Mouse (Mus musculus) erythroblast, embryonic 14.5 days (primary cell): Measurements from ENCODE around the gene Kdelr3. TPM values are rescaled to one million over a fixed set of nuclear protein-coding genes. Genes with fewer than 3 reads are reported as not detected.
A peak's percentile ranks its signal among the peaks of the same experiment; 100 is the strongest.

Source experiments
- H3K27me3 ChIP-seq: 2 replicates; pipeline ENCODE4 v1.6.1; 2012; ENCODE audit warnings: inconsistent platforms; ENCODE audit not compliant: control insufficient read depth
- H3K36me3 ChIP-seq: 2 replicates; pipeline ENCODE4 v1.6.1; 2012; ENCODE audit warnings: mild to moderate bottlenecking, inconsistent platforms; ENCODE audit not compliant: control insufficient read depth
- H3K4me1 ChIP-seq: 2 replicates; pipeline ENCODE4 v1.6.1; 2012; ENCODE audit warnings: inconsistent platforms; ENCODE audit not compliant: control insufficient read depth
- H3K4me3 ChIP-seq: replicated peaks from 2 replicates; pipeline ENCODE3; 2012; ENCODE audit warnings: moderate library complexity, mild to moderate bottlenecking, inconsistent platforms
- H3K9me3 ChIP-seq: 2 replicates; pipeline ENCODE4 v1.6.1; 2012; ENCODE audit warnings: low read length, inconsistent platforms, mixed read lengths; ENCODE audit not compliant: control insufficient read depth
- GATA1 ChIP-seq: IDR thresholded peaks from 2 replicates; pipeline ENCODE4 v1.6.1; 2012; ENCODE audit warnings: low read length, inconsistent platforms, mixed read lengths
- TAL1 ChIP-seq: IDR thresholded peaks from 3 replicates; pipeline ENCODE4 v1.6.1; 2012; ENCODE audit warnings: low read length, inconsistent platforms, mixed read lengths
- polyA plus RNA-seq: library from polyadenylated mRNA; stranded (reverse); fragments of >175 nt; gene quantifications from 2 replicates; pipeline ENCODE4 v1.2.3, GENCODE M21; 2012

Kdelr3 gene
- polyA plus RNA-seq, result not detected in 2 replicates

DNA sequence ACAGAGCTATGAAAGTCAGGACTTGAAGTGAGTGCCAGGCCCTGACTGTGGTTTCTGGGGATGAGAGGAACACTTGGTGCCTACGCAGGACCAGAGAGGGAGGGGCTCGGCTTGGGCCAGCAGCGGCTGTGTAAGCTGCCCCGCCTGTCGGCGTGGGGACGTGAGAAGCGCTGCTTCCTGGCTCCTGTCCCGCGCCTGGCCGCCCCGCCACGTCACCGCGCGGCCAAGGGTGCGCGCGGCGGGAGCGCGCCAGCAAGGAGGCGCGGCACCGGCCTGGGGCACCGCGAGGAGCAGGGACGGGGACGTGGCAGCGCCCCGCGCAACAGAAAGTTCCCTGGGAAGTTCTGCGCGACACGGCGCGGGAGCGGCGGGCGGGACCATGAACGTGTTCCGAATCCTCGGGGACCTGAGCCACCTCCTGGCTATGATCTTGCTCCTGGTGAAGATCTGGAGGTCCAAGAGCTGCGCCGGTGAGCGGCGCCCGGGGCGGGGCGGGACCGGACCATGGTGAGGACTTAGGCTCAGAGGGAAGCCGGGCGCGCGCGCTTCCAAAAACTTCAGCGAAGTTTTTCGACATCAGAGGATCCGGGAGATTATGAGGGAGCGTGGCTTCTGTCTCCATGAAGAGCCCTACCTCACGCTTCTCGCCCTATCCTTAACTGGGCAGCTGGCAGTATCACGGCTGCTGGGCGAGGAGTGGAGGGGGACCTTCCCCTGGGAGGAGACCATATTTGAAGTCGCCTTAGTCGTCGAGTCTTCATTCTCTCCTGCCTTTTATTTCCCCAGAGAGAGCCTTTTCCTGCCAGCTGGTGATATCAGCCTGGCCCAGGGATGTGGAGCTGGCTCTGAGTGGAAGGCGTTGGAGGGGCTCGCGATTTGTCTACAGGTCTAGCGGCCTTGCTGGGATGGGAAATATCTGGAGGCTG is at the start of gene Kdelr3:
Gene Kdelr3 (plus strand): TSS at position 241 of the 926 bp plus-strand sequence.
- H3K9me3 ChIP-seq, result peaks cover 16% of the 10 kb centered on the region; the same call in 1 of the 2 replicates
- no peaks in the 10 kb centered on the region for H3K36me3 ChIP-seq
- TF ChIP-seq GATA1 (no peak), TAL1 (no peak)
- H3K4me3 ChIP-seq, result peak within 1 kb of the TSS; percentile 41
- H3K27me3 ChIP-seq, result peaks cover 74% of the 10 kb centered on the region
- peaks cover 21% of the 10 kb centered on the region for H3K4me1 ChIP-seq

DNA sequence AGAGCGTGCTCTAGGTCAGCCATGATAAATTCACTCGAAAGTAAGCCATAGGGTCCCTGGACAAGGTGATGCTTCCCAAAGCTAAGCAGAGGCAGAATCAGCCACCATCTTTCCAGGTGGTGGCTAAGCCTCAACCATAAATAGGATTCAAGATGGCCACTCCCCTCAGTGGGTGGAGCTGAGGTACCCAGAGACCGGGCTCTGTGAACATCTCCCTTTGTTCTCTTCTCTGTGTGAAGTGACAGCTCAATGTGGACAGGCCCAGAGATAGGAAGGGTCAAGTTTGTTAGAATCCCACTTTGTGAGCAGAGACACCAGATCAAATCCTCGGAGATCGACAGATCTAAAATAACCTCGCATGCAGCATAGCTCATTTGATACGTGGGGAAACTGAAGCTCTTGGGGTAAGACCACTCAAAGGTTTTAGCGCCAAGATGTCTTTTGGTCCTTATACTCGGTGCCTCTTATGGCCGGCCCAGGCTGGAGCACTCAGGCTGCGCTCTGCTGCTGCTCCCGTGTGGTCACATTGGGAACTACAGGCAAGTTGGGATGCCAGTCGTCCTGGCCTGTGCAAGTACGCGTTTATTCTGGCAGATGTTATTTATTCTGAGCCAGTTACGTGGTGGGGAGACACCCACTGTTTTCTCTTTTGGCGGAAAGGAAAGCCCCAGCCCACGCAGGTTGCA is 49.5 kb upstream of the Kdelr3 start:
- H3K27me3 ChIP-seq, result peaks cover 15% of the 10 kb centered on the region
- H3K4me1 ChIP-seq, result no peaks in the 10 kb centered on the region; the same call in 1 of the 2 replicates
- H3K9me3 ChIP-seq, result no peaks in the 10 kb centered on the region
- no peak for TF ChIP-seq TAL1
- no peak for TF ChIP-seq GATA1
- no peaks in the 10 kb centered on the region for H3K36me3 ChIP-seq
- no peak overlapping the region for H3K4me3 ChIP-seq

DNA sequence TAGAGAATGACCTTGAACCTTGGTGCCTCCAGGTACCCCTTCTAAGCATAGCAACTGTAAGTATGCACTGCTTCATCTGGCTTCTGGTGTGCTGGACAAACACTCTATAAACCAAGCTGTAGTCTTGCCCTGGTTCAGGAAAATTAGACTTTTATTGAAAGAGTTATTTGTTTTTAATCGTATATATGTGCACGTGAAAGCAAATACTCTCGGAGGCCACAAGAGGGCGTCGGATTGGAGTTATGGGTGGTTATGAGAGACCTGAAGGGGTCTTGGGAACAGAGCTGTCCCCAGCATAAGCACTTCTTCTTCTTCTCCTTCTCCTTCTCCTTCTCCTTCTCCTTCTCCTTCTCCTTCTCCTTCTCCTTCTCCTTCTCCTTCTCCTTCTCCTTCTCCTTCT is 46.6 kb upstream of the Kdelr3 start:
- Histone ChIP-seq H3K9me3 (no peaks in the 10 kb centered on the region), H3K27me3 (no peaks in the 10 kb centered on the region), H3K36me3 (no peaks in the 10 kb centered on the region), H3K4me1 (no peaks in the 10 kb centered on the region; the same call in 1 of the 2 replicates), H3K4me3 (no peak overlapping the region)
- TF ChIP-seq GATA1 (no peak), TAL1 (no peak)

DNA sequence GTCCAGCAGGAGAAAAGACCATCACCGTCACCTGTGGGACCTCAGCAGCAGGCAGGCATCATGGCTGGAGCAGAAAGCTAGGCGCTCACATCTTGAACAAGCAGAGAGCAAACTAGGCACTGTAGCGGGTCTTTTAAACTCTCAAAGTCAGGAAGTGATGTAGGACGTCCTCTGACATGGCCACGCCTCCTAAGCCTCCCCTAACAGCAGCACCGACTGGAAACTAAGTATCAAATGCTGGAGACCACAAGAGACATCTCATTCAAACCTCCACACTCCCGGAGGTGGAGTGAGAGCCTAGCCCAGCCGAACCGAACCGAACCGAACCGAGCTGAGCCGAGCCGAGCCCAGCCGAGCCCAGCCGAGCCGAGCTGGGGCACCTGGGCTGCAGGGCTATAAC is 45.6 kb upstream of the Kdelr3 start:
- no peaks in the 10 kb centered on the region for H3K36me3 ChIP-seq
- H3K4me3 ChIP-seq, result no peak overlapping the region
- H3K4me1 ChIP-seq, result no peaks in the 10 kb centered on the region; the same call in 1 of the 2 replicates
- no peak for TF ChIP-seq TAL1
- no peak for TF ChIP-seq GATA1
- no peaks in the 10 kb centered on the region; the same call in 1 of the 2 replicates for H3K27me3 ChIP-seq
- no peaks in the 10 kb centered on the region for H3K9me3 ChIP-seq

DNA sequence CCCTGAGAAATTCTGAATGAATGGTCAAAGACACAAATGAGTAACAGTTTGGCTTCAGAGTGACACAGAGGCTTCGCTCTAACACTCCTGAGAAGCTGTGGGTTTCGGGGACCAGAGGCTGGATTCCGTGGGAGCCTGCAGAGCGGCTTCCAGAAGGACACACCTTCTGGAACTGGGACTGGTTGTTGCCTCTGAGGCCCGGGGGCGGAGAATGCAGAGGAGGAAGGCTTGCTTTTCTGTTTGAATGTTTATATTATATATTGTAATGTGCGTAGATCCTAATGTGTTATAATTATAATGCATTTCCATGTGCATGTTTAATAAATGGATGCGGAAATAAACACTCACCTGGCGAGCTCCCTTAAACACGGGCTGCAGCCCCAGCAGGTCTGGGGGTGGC is 45.1 kb upstream of the Kdelr3 start:
- H3K9me3 ChIP-seq, result no peaks in the 10 kb centered on the region
- H3K4me3 ChIP-seq, result no peak overlapping the region
- H3K36me3 ChIP-seq, result no peaks in the 10 kb centered on the region
- no peaks in the 10 kb centered on the region; the same call in 1 of the 2 replicates for H3K4me1 ChIP-seq
- TF ChIP-seq GATA1 (no peak), TAL1 (no peak)
- no peaks in the 10 kb centered on the region; the same call in 1 of the 2 replicates for H3K27me3 ChIP-seq

DNA sequence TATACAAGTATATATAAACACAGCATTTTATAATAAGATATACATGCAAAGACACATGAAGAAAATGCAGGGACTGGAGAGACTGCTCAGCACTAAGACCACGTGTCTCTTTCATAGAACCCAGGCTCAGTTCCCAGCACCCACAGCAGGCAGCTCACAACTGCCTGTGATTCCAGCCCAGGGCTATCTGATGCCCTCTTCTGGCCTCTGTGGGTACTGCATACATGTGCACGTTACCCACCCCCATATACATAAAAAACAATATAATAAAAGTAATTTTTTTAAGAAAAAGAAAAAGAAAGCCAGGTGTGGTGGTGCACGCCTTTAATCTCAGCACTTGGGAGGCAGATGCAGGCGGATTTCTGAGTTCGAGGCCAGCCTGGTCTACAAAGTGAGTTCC is 43.2 kb upstream of the Kdelr3 start:
- H3K36me3 ChIP-seq, result no peaks in the 10 kb centered on the region
- H3K4me1 ChIP-seq, result no peaks in the 10 kb centered on the region; the same call in 1 of the 2 replicates
- TF ChIP-seq GATA1 (no peak), TAL1 (no peak)
- H3K9me3 ChIP-seq, result no peaks in the 10 kb centered on the region
- H3K4me3 ChIP-seq, result no peak overlapping the region
- H3K27me3 ChIP-seq, result no peaks in the 10 kb centered on the region; the same call in 1 of the 2 replicates

DNA sequence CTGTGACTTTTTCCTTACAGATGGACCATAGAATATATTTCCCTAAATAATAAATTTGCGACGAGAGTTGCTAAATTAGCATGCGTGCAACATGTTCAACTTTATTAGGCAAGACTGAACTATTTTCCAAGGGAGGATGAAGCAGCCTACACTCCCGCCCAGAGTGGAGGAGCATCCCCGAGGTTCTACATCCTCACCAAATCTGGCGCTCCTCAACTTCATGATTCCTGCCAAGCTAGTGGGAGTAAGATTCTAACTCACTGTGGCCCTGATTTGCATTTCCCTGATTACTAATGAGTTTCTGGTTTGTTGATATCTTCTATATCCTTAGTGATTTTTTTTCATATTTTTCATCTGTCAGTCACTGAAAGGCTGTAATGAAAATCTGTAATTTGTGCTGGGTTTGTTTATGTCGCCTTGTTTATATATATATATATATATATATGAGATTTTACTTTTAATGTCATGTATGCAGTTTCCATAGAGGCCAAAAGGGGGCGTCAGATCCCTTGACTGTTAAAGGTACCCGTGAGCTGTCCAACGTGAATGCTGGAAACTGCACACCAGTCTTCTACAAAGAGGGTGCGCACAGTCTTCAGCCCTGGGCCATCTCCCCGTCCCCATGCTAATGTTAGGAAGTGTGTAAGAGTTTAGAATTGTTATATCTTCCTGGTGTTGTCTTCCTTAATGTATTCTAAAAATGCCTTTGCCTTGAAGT is 42.4 kb upstream of the Kdelr3 start:
- Histone ChIP-seq H3K4me1 (no peaks in the 10 kb centered on the region; the same call in 1 of the 2 replicates), H3K27me3 (no peaks in the 10 kb centered on the region; the same call in 1 of the 2 replicates)

DNA sequence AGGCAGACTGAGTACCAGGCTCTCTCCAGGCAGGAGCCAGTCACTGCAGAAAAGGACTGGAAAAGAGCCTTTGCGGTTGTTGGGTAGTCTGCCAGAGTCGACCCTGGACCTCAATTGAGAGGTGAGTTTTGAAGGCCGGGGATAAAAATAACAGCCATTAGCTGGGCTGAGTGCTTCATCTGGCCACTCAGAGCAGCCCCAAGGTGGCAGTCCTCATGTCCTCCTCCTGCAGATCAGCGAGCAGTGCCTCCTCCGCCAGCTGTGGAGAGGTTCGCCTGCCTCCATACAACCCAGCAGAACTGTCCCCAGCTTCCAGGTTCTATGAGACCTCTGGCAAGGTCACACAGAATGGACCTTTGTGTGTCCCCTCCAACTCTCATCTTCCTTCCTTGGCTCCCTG is 39.0 kb upstream of the Kdelr3 start:
- H3K36me3 ChIP-seq, result no peaks in the 10 kb centered on the region
- TF ChIP-seq TAL1 (no peak), GATA1 (no peak)
- H3K27me3 ChIP-seq, result peaks cover 14% of the 10 kb centered on the region
- no peak overlapping the region for H3K4me3 ChIP-seq
- H3K4me1 ChIP-seq, result no peaks in the 10 kb centered on the region
- H3K9me3 ChIP-seq, result no peaks in the 10 kb centered on the region

More for the DNA sequence above, 42.4 kb upstream of the Kdelr3 start:
- TF ChIP-seq GATA1 (no peak), TAL1 (no peak)
- Histone ChIP-seq H3K4me3 (no peak overlapping the region), H3K9me3 (no peaks in the 10 kb centered on the region), H3K36me3 (no peaks in the 10 kb centered on the region)
